Mouse (Mus musculus) splenic B cell, adult 2 months (primary cell): ENCODE measurements at regions not wholly inside any gene's neighbourhood (a gene's known extent, or its start where the extent isn't known, plus 50 kb on each side); places are given as distances from the start of the nearest gene placed in this dataset.

Experiments used
- DNase-seq: peaks from one replicate; pipeline ENCODE4 v3.0.0-alpha.2; 2011; ENCODE audit warnings: low read depth, low spot score
- H3K27me3 ChIP-seq: 2 replicates; pipeline ENCODE4 v1.6.1; 2012; ENCODE audit warnings: mild to moderate bottlenecking, low read length, moderate library complexity, mixed read lengths; ENCODE audit not compliant: control insufficient read depth, poor library complexity, insufficient read depth, severe bottlenecking
- H3K36me3 ChIP-seq: 2 replicates; pipeline ENCODE4 v1.6.1; 2012; ENCODE audit warnings: mild to moderate bottlenecking, low read length, moderate library complexity, mixed read lengths; ENCODE audit not compliant: control insufficient read depth, poor library complexity, insufficient read depth, severe bottlenecking

DNA sequence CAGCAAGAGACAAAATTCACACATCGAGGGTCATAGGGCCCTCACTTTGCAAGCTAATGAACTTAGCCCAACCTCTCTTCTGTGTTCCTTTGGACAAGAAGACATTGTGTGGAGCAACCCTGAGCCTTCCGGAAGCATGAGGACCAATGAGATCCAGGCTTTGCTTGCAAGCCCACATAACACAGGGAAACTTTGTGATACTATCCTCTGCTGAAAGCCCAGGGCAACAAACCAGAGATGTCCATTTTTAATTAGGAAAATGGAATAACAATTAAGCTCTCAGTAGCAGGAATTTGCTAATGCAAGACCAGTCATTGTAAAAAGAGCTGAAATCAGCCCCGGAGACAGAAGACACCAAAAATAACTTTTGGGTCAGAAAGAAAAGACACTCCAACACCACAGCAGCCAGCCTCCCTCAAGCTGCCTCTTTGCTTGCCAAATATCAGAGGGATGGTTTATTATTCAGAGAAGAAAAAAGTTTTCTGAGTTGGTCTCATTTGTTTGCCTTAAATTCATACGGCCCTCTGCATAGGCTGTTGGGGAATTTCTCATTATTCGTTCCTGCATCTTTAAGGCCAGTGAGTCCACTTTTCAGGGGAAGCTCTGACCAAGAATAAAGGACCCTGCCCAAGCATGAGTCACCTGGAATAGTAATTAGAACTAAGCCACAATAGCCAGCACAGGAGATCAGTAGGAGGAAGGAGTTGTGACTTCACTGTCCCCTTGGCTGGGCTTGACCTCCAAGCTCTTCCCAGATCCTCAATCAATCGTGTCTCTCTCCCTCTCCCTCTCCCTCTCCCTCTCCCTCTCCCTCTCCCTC lies 106.1 kb upstream of the Nck2 start:
- Histone ChIP-seq H3K27me3 (no peaks in the 10 kb centered on the region), H3K36me3 (no peaks in the 10 kb centered on the region)
- DNase-seq, result no peak

DNA sequence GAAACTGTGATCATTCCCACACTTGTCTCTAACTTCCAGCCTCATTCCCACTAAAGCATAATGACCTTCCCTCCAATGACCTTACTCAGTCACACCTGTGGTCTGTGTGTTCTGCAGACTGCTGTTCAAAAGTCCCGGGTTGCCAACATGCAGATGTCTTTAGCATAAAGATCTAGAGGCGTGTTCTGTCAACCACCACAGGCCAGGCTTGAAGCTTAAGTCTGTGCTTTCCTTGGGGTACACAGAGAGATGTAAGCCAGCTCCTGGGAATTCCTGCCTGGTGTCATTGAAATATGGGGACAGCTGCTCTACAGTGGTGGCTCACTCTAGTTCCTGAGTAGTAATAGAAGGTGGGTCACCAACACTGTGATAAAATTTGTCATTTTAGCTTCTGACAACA lies 101.5 kb upstream of the Nck2 start:
- no peaks in the 10 kb centered on the region for H3K36me3 ChIP-seq
- H3K27me3 ChIP-seq, result no peaks in the 10 kb centered on the region
- no peak for DNase-seq

DNA sequence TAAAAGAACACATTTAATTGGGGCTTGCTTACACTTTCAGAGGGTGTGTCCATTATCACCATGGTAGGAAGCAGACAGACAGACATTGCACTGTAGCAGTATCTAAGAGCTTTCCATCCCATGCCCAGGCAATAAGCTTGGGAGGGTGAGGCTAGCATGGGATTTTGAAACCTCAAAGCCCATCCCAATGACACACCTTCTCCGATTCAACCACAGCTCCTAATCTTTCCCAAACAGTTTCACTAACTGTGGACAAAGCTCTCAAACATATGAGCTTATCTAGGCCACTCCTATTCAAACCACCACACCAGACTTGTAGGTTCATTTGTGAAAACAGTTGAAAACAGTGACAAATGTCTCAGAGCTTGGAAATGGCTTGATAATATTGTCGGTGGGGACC lies 101.0 kb upstream of the Nck2 start:
- DNase-seq, result no peak
- Histone ChIP-seq H3K36me3 (no peaks in the 10 kb centered on the region), H3K27me3 (no peaks in the 10 kb centered on the region)

DNA sequence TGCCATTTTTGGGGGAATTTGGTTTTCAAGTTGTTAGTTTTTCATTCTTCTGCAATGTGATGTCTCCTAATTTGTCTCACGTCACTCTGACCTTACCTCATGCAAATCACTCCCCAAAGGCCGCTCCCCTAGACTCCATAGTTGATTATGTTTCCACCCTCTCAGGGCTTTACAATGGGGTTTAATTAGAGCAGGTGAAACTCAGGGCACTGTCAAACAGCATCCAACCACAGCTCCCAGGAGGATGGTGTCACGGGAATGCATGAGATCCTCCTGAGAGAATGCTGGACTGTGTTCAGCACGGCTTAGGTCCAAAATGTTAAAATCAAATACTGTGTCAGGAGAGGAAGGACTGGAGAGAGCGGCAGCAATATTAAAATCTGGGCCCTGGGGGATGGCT lies 100.4 kb upstream of the Nck2 start:
- no peak for DNase-seq
- Histone ChIP-seq H3K36me3 (no peaks in the 10 kb centered on the region), H3K27me3 (no peaks in the 10 kb centered on the region)

DNA sequence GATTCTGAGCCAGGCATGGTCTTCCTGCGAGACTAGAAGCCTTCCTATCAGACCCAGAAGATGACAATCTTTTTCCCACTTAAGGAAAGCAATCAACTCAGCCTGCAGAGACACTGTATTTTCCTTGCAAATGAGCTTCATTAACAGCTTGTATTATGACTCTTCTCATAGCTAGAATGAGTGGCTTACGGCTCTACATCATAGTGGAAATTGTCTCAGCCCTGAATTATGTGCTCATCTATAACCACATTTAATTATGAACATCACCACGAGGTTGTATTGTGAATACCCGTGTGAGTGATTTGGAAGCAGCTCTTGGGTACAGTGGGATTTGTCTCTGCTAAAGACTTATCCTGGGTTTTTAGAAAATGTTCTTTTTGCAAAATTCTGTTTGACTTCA lies 97.2 kb upstream of the Nck2 start:
- no peaks in the 10 kb centered on the region for H3K36me3 ChIP-seq
- no peak for DNase-seq
- H3K27me3 ChIP-seq, result no peaks in the 10 kb centered on the region

DNA sequence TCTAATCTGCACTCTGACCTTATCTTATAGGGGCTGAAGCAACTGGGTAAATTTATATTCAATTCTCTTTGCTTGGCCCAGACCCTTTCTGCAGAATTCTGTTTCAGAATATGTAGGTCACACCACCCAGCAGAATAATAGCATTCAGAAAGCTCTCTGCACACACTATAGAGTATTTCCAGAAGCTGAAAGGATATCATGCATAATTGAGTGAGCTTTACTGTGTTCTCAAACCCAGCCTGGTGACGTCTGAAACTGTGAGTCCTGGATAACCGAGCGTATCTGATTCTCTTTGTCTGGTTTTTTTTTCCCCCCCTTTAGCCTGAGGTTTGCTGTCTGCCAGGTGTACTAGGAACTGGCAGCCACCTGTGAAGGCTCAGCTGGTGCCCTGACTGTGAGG lies 94.4 kb upstream of the Nck2 start:
- no peak for DNase-seq
- Histone ChIP-seq H3K36me3 (no peaks in the 10 kb centered on the region), H3K27me3 (no peaks in the 10 kb centered on the region)

DNA sequence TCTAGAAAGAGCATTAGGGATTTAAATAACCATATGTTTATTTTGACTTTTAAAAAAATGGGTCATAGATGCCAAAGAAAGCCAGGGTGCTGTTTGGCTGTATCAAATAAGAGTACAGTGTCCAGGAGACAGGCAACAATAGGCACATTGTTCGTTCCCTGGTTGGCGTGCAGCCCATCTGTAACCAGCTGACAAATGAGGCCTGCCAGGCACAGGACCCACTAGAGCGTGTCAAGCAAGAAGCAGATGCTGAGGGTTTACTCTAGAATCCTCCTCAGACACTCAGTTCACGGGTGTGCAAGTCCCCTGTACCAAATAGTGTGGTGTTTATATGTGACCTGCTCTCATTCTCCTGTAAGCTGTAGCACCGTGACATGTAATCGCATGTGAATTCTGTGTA lies 86.2 kb upstream of the Nck2 start:
- Histone ChIP-seq H3K36me3 (no peaks in the 10 kb centered on the region), H3K27me3 (no peaks in the 10 kb centered on the region)
- DNase-seq, result peak; percentile 77

DNA sequence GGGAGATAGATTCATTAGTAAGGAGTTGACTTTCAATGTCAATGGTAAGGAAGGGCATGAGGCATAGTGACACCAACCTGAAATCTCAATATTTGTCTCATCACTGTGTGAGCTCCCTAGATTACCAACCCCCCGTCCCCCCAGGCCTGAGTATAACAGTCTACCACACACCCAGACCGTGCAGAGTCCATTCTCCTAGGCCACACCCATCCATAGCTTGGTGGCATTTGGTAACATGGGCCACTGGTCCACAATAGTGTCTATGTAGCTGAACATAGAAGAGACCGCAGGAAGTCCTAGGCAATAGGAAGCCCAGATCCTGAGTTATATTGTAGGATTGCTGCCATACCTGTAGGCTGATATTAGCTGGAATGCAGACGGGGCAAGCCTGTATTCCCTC lies 84.7 kb upstream of the Nck2 start:
- no peaks in the 10 kb centered on the region for H3K36me3 ChIP-seq
- no peaks in the 10 kb centered on the region for H3K27me3 ChIP-seq
- DNase-seq, result no peak

DNA sequence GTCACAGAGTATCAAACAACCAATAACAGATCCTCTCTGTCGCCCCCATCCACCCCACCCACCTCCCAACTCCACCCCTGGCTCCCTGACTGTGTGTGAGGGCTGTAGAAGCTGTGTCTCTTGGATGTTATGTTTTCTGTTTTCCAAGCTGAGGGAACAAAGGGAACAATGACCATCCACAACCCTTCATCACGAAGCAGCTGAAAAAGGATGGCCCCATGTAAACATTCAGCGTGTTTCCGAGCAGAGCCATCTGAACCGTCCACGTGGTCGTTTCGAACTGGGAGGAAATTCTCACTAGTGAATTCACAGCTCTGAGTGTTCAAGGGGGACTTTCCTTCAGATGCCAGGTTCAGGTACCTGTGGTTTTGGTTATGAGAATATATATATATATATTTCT lies 84.1 kb upstream of the Nck2 start:
- no peaks in the 10 kb centered on the region for H3K36me3 ChIP-seq
- DNase-seq, result peak; percentile 59
- no peaks in the 10 kb centered on the region for H3K27me3 ChIP-seq

DNA sequence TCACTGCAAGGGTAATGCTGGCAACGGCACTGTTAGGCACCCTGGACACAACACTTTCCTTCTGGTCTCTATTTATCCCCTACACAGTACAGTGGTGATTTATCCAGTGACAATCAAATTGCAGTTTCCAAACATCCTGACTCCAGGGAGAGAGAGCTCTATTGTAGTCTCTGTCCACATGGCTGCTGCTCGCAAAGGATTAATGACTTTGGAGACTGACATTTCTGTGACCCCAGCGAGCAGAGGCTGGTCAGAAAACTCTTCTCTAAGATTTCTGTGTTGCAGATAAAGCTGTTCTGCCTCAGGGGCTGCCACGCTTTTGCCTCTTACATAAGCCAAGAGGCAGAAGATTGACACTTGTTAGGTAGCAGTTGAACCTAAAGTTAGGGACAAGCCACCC lies 83.6 kb upstream of the Nck2 start:
- Histone ChIP-seq H3K27me3 (no peaks in the 10 kb centered on the region), H3K36me3 (no peaks in the 10 kb centered on the region)
- no peak for DNase-seq

DNA sequence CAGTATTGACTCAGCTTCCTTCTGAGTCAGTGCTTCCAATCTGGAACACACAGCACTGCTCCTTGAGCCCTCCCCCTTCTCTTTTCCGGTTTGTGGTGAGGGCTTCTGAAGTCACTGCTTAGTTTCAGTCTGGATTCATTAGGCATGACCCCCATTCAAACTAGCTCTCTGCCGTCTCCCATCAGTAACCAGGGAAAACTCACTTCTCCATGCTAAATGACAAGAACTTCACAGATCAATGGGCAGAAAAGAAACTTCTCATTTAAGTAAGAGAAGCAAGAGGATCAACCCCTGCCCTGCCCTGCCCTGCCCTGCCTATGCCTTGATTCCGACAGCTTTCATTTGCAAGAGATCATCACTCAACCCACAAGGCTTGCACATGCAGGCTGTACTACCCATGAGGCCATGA lies 82.9 kb upstream of the Nck2 start:
- Histone ChIP-seq H3K27me3 (no peaks in the 10 kb centered on the region), H3K36me3 (no peaks in the 10 kb centered on the region)
- peak; percentile 84 for DNase-seq

DNA sequence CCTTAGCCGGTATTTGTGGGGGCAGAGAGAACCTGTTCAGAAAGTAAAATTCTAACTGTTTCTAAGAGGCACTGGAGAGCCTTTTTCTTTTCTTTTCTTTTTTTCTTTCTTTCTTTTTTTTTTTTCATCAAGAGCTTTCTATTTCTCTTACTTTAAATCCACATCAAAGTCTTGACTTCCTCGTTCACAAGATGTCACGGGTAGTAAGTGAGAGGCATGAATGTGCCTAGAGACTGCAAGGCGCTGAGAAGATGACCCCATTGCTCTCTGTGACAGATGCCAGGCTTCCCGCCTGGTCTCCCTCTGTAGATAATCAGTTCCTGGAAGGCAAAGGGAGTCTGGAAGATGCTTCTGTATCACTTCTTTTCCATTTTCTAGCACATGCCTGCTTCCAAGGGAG lies 82.2 kb upstream of the Nck2 start:
- DNase-seq, result peak; percentile 7
- Histone ChIP-seq H3K27me3 (no peaks in the 10 kb centered on the region), H3K36me3 (no peaks in the 10 kb centered on the region)

DNA sequence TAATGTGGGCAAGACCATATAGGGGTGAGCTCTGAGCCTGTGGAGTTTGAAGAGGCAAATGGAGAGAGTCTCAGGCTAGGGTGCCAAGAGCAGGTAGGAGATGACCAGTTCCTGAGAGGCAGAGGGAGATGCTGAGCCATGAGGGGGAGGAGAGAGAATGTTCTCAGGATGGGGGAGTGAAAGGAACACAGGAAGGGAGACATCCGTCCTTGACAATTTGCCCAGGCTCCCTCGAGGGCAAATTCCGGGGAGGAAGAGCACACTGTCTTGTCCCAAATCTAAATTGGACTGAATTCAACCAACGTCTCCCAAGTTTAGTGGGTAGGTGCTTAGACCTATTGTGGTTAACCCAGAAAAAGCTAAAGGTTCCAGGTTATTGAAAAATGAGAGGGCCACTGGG lies 81.2 kb upstream of the Nck2 start:
- H3K27me3 ChIP-seq, result no peaks in the 10 kb centered on the region
- no peak for DNase-seq
- no peaks in the 10 kb centered on the region for H3K36me3 ChIP-seq

DNA sequence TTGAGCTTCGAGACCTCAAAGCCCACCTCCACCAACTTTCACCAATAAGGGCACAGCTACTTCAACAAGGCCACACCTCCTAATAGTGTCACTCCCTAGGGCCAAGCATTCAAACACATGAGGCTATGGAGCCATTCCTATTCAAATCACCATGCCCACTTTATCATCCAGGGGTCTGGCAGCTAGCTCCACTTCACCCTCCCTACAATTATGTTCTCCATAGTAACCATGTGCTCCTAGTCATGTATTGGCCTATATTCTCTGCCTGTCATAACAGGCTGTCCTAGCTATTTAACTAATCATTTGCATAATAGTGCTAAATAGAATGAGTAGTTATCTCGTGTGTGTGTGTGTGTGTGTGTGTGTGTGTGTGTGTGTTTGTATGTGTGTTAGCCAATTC lies 77.9 kb upstream of the Nck2 start:
- no peaks in the 10 kb centered on the region for H3K27me3 ChIP-seq
- no peaks in the 10 kb centered on the region for H3K36me3 ChIP-seq
- no peak for DNase-seq

DNA sequence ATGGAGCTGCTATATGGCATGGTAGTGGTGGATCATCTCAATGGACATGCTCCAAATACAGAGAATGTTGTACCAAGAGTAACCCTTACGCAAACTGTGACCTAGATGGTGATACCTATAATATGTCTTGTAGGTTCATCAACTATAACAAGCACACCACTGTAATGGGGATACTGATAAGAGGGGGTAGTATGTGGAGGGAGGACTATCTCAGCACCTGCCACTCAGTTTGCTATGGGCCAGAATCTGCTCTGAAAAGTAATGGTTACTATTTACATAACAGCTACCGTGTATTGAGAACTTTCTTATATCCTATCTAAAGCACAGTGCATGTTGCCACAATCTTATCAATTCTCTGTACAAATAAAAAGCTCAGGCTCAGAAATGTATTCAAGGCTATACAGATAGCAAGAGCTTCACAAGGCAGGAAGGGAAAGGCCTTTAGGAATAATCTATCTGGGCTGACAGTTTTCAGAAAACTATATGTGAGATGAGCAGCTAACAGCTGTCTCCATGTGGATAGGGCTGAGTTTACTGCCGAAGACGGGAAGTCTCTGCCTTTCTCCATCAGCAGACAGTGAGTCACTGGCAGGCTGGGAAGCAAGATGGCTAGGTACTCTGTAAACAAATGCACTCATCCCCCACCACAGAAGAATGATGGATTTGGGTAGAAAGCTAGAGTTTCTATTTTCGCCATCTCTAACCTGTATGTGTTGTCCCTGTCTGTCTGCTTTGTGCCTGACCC lies 77.1 kb upstream of the Nck2 start:
- DNase-seq, result no peak
- Histone ChIP-seq H3K27me3 (no peaks in the 10 kb centered on the region), H3K36me3 (no peaks in the 10 kb centered on the region)
